Mouse (Mus musculus): ENCODE measurements around the gene Msi2.

Gene Msi2

DNA sequence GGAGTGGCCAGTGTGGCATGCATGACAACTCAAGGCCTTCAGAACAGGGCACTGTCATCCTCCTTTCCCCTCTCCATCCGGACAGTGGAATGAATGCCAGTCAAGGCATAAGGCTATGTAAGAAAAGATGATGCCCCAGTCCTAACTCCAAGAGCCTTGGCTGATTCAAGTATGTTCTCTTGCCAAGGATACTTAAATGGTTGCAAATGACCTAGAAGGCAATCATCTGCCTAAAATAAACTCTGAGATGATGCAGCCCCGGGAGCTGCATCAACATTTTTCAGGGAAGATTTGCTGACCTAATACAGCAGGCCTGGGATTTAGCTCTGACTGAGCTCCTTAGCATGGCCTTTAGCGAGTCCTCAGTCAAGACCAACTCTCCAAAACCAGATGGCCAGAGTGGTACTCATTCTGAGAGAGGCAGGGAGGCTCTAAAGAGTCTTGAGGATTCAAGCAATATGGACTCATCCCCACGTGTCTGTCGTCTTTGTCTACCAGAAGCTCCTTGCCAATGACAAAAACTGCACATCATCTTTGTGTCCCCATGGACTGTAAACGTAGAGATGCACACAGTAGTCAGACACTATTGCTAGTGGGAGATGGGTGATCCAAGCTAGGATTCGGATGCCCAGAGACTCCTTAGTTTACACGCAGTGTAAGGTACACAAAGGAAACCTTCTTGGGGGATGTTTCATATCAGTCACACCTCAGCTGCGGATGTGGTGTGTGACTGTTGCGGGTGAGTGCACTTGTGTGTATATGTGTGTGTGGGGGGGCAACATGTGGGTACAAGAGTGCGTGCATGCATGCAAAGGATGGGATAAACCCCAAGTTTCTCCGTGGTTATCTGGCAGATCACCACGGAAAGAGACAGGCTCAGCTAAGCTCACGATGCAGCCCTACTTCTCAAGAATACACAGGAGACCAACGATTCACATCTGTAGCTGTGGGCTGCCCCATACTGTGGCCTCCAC, 176.4 kb downstream of the Msi2 start:
- no peak for DNase-seq (ENCODE audit: low spot score)

DNA sequence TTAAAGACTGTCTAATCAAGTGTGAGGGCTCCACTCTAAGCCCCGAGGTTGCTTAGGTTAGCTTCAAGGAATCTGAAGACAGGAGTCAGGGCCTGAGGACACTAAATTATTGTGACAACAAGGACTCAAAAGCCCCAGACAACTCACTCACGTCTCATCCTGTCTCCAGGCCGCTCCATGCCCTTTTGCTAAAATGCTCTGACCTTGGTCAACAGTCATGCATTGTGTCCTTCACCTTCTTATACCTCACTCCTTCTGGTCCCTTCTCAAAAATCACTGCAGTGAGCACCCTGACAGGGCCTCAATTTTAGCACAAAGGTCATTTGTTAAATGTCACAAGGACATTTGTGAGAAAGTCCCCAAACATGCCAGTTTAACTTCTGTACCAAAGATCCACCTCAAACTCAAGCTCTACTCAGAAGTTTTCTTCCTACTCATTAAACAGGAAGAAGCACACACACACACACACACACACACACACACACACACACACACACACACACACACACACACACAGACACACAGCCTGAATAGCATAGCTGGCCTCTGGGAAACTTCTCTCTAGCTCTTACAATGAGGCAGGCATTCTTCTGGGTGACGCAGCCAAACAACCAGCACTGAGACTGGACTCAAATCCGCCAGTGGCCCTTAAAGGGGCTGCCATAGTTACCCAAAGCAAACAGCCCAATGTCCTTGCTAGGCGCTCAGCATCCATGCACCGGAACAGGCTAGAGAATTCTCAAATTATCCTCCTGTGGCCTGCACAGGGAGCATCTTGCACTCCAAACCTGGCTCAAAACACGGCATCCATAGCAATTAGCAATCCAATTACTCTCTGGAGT, 178.5 kb downstream of the Msi2 start:
- DNase-seq (ENCODE audit: low spot score) = no peak

- DNase-seq (ENCODE audit: low spot score) = no peak
These were observed 179.5 kb downstream of the Msi2 start for GRCm38 (mm10) chr11:88538710-88539340.

DNA sequence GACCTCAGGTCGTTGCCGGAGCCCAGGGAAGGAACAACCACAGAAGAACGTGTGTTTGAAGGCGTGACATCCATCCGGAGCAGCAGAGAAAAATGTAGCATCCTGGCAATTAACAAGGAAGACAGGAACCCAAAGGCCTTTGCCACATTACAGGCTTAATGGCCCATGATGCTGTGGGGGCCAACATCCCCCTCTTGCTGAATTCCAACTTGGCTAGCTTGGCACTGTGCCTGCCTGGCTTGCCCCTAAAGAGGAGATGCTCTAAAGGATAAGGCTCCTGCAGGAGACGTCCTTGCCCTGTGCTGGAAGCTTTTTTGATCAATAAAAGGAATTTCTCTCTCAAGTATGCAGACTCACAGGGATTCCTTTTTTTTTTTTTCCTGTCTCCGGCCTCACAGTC, 181.0 kb downstream of the Msi2 start:
- DNase-seq (ENCODE audit: low spot score) = no peak

GRCm38 (mm10) chr11:88536861-88537260, 181.5 kb downstream of the Msi2 start:
- DNase-seq (ENCODE audit: low spot score) = no peak

GRCm38 (mm10) chr11:88534331-88534929, 183.9 kb downstream of the Msi2 start:
- DNase-seq (ENCODE audit: low spot score) = no peak

DNA sequence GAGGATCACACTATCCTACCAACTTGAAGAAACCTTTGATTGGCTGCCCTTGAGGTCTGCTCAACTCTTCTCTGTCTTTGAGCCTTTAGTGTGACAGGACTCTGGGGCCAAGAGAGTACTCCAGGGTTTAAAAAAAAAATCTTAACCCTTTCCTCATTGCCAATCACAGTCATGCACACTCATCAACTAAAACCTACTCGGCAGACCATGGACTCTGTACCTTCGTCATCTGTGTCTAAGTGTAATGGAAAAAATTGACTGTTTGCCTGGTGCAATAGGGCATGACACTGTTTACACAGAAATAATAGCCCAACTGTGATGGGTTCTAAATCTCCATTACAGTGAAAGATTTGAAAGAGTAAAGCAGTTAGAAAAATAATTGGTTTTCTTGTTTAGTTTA, 186.3 kb downstream of the Msi2 start:
- no peak for DNase-seq (ENCODE audit: low spot score)

DNA sequence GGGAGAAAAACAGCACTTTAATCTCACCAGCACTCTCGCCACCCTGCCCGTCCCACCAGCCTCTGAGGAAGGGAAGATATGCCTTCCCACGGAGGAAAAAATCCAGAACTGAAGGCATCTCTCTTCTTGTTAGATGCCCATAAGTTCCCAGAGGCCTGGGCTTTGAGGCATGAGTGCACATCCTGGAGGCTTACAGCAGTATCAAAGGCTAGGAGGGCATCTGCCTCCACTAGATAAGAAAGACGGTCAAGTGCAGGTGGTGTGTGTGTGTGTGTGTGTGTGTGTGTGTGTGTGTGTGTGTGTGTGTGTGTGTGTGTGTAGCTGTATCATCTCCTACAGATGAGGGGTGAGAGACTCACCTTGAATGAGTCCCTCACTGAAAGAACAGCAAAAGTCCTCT, 188.3 kb downstream of the Msi2 start:
- no peak for DNase-seq (ENCODE audit: low spot score)

DNA sequence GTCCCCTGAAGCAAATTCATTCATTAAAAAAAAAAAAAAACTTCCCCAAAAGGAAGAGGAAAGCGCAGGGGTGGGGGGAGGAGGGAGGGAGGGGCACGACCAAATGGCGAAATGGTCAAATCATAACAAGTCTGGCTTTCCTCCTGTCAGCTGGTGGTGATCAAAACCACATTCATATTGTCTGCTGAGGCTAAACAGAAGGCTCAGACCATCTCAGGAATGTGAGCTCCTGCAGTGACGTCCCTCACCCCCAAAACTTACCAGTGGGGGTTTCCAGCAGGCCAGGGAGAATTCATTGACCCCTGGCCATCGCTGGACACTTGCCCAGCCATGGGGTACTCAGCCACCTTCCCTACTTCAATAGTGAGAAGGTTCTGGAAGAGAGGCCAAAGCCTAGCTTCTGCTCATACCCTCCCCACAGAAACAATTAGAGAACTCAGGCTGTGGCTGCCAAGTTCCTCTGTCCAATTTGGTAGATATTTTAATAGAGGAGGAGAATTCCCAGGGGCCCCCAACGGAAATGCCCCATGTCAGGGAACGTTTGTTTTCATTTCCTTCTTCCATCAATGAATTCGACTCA, 189.7 kb downstream of the Msi2 start:
- DNase-seq (ENCODE audit: low spot score) = no peak

GRCm38 (mm10) chr11:88526711-88527110, 191.6 kb downstream of the Msi2 start:
- DNase-seq (ENCODE audit: low spot score) = no peak

GRCm38 (mm10) chr11:88524790-88525575, 193.3 kb downstream of the Msi2 start:
- no peak for DNase-seq (ENCODE audit: low spot score)

DNA sequence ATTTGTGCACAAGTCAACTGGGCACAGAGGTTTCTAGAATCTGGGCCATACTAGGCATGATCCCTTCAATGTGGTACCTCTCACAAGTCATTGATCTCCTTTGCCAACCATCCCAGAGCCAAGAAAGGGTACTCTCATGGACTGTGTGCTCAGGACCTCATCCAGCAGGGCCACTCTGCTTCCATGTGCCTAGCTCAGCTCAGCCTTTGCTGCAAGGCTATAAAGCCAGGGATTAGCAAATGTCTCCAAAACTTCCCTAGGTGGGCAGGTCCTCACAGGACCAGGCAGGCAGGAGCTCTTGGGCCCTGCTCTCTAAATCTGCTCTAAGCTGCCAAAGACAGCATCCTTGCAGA, 193.9 kb downstream of the Msi2 start:
- no peak for DNase-seq (ENCODE audit: low spot score)

GRCm38 (mm10) chr11:88523921-88524320, 194.4 kb downstream of the Msi2 start:
- no peak for DNase-seq (ENCODE audit: low spot score)

DNA sequence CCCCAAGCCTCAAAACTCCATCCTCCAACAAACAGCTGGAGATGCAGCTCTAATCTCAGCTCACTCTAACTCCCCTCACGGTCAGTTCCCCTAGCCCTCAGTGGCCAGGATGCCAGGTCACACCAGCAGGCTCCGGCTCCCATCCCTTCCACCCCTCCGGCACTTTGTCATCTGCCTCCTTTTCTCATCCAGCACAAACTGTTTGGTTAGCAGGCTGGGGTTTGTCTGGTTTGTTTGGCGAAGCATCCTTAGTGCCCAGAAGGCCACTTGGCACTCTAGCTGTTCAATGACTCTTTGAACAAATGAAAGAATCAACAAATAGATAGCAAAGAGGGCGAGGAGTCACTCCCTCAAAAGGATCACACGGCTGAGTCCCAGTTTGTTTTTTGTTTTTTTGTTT, 194.8 kb downstream of the Msi2 start:
- no peak for DNase-seq (ENCODE audit: low spot score)

- no peak for DNase-seq (ENCODE audit: low spot score)
These were observed 196.2 kb downstream of the Msi2 start for GRCm38 (mm10) chr11:88522114-88522513.

- no peak for DNase-seq (ENCODE audit: low spot score)
These were observed 197.2 kb downstream of the Msi2 start for GRCm38 (mm10) chr11:88520951-88521730.

GRCm38 (mm10) chr11:88518361-88518760, 200.0 kb downstream of the Msi2 start:
- no peak for DNase-seq (ENCODE audit: low spot score)

GRCm38 (mm10) chr11:88516596-88517485, 201.5 kb downstream of the Msi2 start:
- DNase-seq (ENCODE audit: low spot score) = no peak

All from layer of hippocampus, adult 11-12 months (tissue).